Mouse (Mus musculus) kidney, adult 2 months (tissue): Measurements from ENCODE around the gene Pth1r.

Experiments
- CTCF ChIP-seq: fragments of 200-500 bp; conservative IDR thresholded peaks from 2 replicates; pipeline ENCODE4 v1.5.1; 2011; ENCODE audit warnings: low read depth, mild to moderate bottlenecking, control low read depth, low read length, moderate library complexity, mixed read lengths; ENCODE audit not compliant: insufficient read depth, insufficient read length
- POLR2A ChIP-seq: fragments of 200-500 bp; IDR thresholded peaks from one replicate; pipeline ENCODE4 v1.6.1; 2011; ENCODE audit warnings: low read depth, low read length, control low read depth

GRCm38 (mm10) chr9:110711532-110711931, 35.4 kb downstream of the Pth1r start:
- TF ChIP-seq CTCF = no peak
- TF ChIP-seq POLR2A = no peak
